Mouse (Mus musculus) lung, embryonic 16.5 days (tissue): ENCODE measurements around the gene Osm. TPM values are rescaled to one million over a fixed set of nuclear protein-coding genes. Genes with fewer than 3 reads are reported as not detected.
A peak's percentile ranks its signal among the peaks of the same experiment; 100 is the strongest.

Experiments
- ATAC-seq: fragments of 200-750 bp; cut with Nextera tagmentation; 2 replicates; pipeline ENCODE4 v1.8.0; 2017; ENCODE audit warnings: low read depth, mild to moderate bottlenecking, moderate library complexity
- H3K27ac ChIP-seq: fragments of 300-500 bp; sonication (generic); 2 replicates; pipeline ENCODE4 v1.5.1; 2014; ENCODE audit warnings: mild to moderate bottlenecking, control low read depth, low read length
- H3K27me3 ChIP-seq: fragments of 300-500 bp; sonication (generic); 2 replicates; pipeline ENCODE4 v1.6.1; 2014; ENCODE audit warnings: low read depth, low read length, mixed read lengths; ENCODE audit not compliant: control insufficient read depth, insufficient read depth
- H3K36me3 ChIP-seq: fragments of 300-500 bp; sonication (generic); 2 replicates; pipeline ENCODE4 v1.6.1; 2014; ENCODE audit warnings: low read length; ENCODE audit not compliant: control insufficient read depth, insufficient read depth
- H3K4me1 ChIP-seq: fragments of 300-500 bp; sonication (generic); replicated peaks from 2 replicates; pipeline ENCODE4 v1.6.1; 2014; ENCODE audit warnings: low read length, mixed read lengths; ENCODE audit not compliant: control insufficient read depth, insufficient read depth
- H3K4me2 ChIP-seq: fragments of 300-500 bp; sonication (generic); 2 replicates; pipeline ENCODE4 v1.6.1; 2014; ENCODE audit warnings: low read depth, low read length, control low read depth
- H3K4me3 ChIP-seq: fragments of 300-500 bp; sonication (generic); 2 replicates; pipeline ENCODE4 v1.5.1; 2014; ENCODE audit warnings: mild to moderate bottlenecking, low read length, control low read depth
- H3K9ac ChIP-seq: fragments of 300-500 bp; sonication (generic); 2 replicates; pipeline ENCODE4 v1.6.1; 2014; ENCODE audit warnings: low read length, control low read depth
- H3K9me3 ChIP-seq: fragments of 300-500 bp; sonication (generic); 2 replicates; pipeline ENCODE4 v1.6.1; 2016; ENCODE audit warnings: low read length; ENCODE audit not compliant: control insufficient read depth
- WGBS: fragments of 180-500 bp; shearing (Covaris S2); extraction: QIAGEN DNeasy Blood & Tissue Kit; methylation state at CpG from one replicate; pipeline ENCODE4 v1.1.7; 2014; 5-methylcytosine and 5-hydroxymethylcytosine counted together
- polyA plus RNA-seq: library from polyadenylated mRNA; unstranded; fragments of >200 nt; fragmentation: Nextera tagmentation; extraction: Ambion mirVana; gene quantifications from 2 replicates; pipeline ENCODE4 v1.2.1, GENCODE M21; 2015

The Osm gene
- polyA plus RNA-seq, 1 experiment from 2014 or later, result 0.25 TPM

- Histone ChIP-seq H3K4me1 (no peaks in the 10 kb centered on the region), H3K4me2 (no peak overlapping the region), H3K9ac (no peak overlapping the region), H3K4me3 (no peak overlapping the region), H3K36me3 (no peaks in the 10 kb centered on the region), H3K27me3 (no peaks in the 10 kb centered on the region; the same call in 1 of the 2 replicates), H3K27ac (no peak overlapping the region), H3K9me3 (no peaks in the 10 kb centered on the region)
- 60% methylated on average over 4 of the region's 4 CpGs for WGBS
- ATAC-seq, result no peak
Measured at GRCm38 (mm10) chr11:4246623-4247022, 10.4 kb downstream of the Osm start.

GRCm38 (mm10) chr11:4247201-4247959 is 11.2 kb downstream of the Osm start:
- 64% methylated on average over 14 of the region's 14 CpGs for WGBS
- ATAC-seq, result no peak

GRCm38 (mm10) chr11:4249151-4249550 is 12.9 kb downstream of the Osm start:
- H3K27ac ChIP-seq, result no peak overlapping the region
- H3K36me3 ChIP-seq, result no peaks in the 10 kb centered on the region
- no peak overlapping the region for H3K4me3 ChIP-seq
- H3K4me2 ChIP-seq, result no peak overlapping the region
- 78% methylated on average over 3 of the region's 3 CpGs for WGBS
- H3K9me3 ChIP-seq, result no peaks in the 10 kb centered on the region
- no peak for ATAC-seq
- H3K27me3 ChIP-seq, result no peaks in the 10 kb centered on the region; the same call in 1 of the 2 replicates
- H3K4me1 ChIP-seq, result no peaks in the 10 kb centered on the region
- no peak overlapping the region for H3K9ac ChIP-seq

More at GRCm38 (mm10) chr11:4247201-4247959, 11.2 kb downstream of the Osm start:
- H3K27ac ChIP-seq, result no peak overlapping the region
- no peaks in the 10 kb centered on the region for H3K36me3 ChIP-seq
- H3K9me3 ChIP-seq, result no peaks in the 10 kb centered on the region
- H3K4me2 ChIP-seq, result no peak overlapping the region
- H3K4me3 ChIP-seq, result no peak overlapping the region
- no peak overlapping the region for H3K9ac ChIP-seq
- no peaks in the 10 kb centered on the region for H3K4me1 ChIP-seq
- no peaks in the 10 kb centered on the region; the same call in 1 of the 2 replicates for H3K27me3 ChIP-seq

- no peak for ATAC-seq
- H3K27me3 ChIP-seq, result no peaks in the 10 kb centered on the region; the same call in 1 of the 2 replicates
- no peak overlapping the region for H3K4me3 ChIP-seq
- no peak overlapping the region for H3K27ac ChIP-seq
- H3K9ac ChIP-seq, result no peak overlapping the region
- no peak overlapping the region for H3K4me2 ChIP-seq
- 60% methylated on average over 7 of the region's 7 CpGs for WGBS
- H3K9me3 ChIP-seq, result no peaks in the 10 kb centered on the region
- no peaks in the 10 kb centered on the region for H3K36me3 ChIP-seq
- no peaks in the 10 kb centered on the region for H3K4me1 ChIP-seq
Measured at GRCm38 (mm10) chr11:4250290-4250689, 14.1 kb downstream of the Osm start.

GRCm38 (mm10) chr11:4251376-4251775 is 15.2 kb downstream of the Osm start:
- no peak overlapping the region for H3K4me3 ChIP-seq
- no peak overlapping the region for H3K27ac ChIP-seq
- no peaks in the 10 kb centered on the region for H3K36me3 ChIP-seq
- H3K27me3 ChIP-seq, result no peaks in the 10 kb centered on the region
- WGBS, result 64% methylated on average over 3 of the region's 3 CpGs
- H3K4me2 ChIP-seq, result no peak overlapping the region
- no peaks in the 10 kb centered on the region for H3K4me1 ChIP-seq
- H3K9me3 ChIP-seq, result no peaks in the 10 kb centered on the region
- ATAC-seq, result no peak
- H3K9ac ChIP-seq, result no peak overlapping the region

GRCm38 (mm10) chr11:4252886-4253285 is 16.7 kb downstream of the Osm start:
- Histone ChIP-seq H3K9ac (no peak overlapping the region), H3K4me3 (no peak overlapping the region), H3K4me2 (no peak overlapping the region), H3K27ac (no peak overlapping the region), H3K36me3 (no peaks in the 10 kb centered on the region), H3K9me3 (no peaks in the 10 kb centered on the region), H3K27me3 (no peaks in the 10 kb centered on the region), H3K4me1 (no peaks in the 10 kb centered on the region)
- ATAC-seq, result no peak
- 71% methylated on average over 2 of the region's 2 CpGs for WGBS

GRCm38 (mm10) chr11:4256846-4257607 is 20.8 kb downstream of the Osm start, which contains the start of gene Lif:
TSS of gene Lif (plus strand) at chr11:4257557.
- no peak for ATAC-seq
- Histone ChIP-seq H3K9me3 (no peaks in the 10 kb centered on the region), H3K4me1 (peaks cover 21% of the 10 kb centered on the region), H3K36me3 (no peaks in the 10 kb centered on the region), H3K27me3 (no peaks in the 10 kb centered on the region), H3K4me3 (no peak within 1 kb of the TSS), H3K4me2 (no peak within 1 kb of the TSS), H3K27ac (no peak within 1 kb of the TSS), H3K9ac (no peak within 1 kb of the TSS)
- WGBS, result 57% methylated on average over 9 of the region's 11 CpGs

GRCm38 (mm10) chr11:4257756-4258155 is 21.5 kb downstream of the Osm start:
- H3K27me3 ChIP-seq, result no peaks in the 10 kb centered on the region
- H3K4me2 ChIP-seq, result no peak overlapping the region
- H3K4me3 ChIP-seq, result no peak overlapping the region
- WGBS, result 48% methylated on average over 5 of the region's 5 CpGs
- H3K36me3 ChIP-seq, result no peaks in the 10 kb centered on the region
- H3K9ac ChIP-seq, result no peak overlapping the region
- peaks cover 29% of the 10 kb centered on the region for H3K4me1 ChIP-seq
- H3K27ac ChIP-seq, result no peak overlapping the region
- no peaks in the 10 kb centered on the region for H3K9me3 ChIP-seq
- no peak for ATAC-seq

GRCm38 (mm10) chr11:4258657-4259082 is 22.4 kb downstream of the Osm start:
- Histone ChIP-seq H3K36me3 (no peaks in the 10 kb centered on the region), H3K27me3 (no peaks in the 10 kb centered on the region), H3K4me1 (peaks cover 33% of the 10 kb centered on the region), H3K9me3 (no peaks in the 10 kb centered on the region), H3K4me2 (peak overlapping the region; percentile 45), H3K27ac (no peak overlapping the region), H3K9ac (no peak overlapping the region), H3K4me3 (no peak overlapping the region)
- WGBS, result 0% methylated on average over 7 of the region's 7 CpGs
- ATAC-seq, result peak; percentile 34; the same call in 1 of the 2 replicates
